Mouse (Mus musculus) cerebellum, adult 9-10 months (tissue): ENCODE data around the gene Gli3.

ENCODE experiments used
- DNase-seq: peaks from one replicate; pipeline ENCODE4 v3.0.0; 2022

Gli3 gene

DNA sequence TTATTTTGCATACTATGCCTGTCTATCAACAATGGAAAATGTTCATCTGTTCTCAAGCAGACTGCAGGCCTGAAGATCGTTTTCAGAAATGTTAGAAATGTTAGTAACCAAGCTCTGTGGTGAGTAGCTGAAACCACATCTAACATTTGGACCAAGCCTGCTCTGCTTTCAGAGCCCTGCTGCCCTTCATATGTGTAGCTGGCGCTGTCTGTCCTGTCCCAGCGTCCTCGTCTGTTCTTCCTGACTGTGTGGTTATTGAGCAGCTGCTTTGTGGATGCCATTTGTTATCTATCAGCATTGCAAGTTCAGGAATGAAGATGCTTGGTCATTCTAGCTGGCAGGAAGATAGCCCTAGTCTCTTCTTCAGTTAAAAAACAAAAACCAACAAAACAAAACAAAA is 35.3 kb downstream of the Gli3 start:
- no peak for DNase-seq

DNA sequence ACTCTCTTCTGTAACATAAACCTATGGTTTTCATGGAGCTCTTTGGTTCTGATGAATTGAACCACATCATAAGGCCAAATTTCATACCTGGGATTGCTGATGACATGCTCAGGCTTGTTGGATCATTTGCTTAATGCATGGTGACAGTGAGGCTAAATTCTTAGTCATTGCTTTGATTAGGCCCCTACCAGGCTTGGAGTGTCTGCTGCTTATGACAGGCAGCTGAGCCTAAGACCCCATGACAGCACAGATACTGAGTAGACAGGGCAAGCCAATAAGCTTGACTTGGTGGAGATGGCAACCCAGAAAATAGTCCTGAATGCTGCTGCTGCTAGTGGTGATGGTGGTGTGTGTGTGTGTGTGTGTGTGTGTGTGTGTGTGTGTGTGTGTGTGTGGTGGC is 47.9 kb downstream of the Gli3 start:
- no peak for DNase-seq

DNA sequence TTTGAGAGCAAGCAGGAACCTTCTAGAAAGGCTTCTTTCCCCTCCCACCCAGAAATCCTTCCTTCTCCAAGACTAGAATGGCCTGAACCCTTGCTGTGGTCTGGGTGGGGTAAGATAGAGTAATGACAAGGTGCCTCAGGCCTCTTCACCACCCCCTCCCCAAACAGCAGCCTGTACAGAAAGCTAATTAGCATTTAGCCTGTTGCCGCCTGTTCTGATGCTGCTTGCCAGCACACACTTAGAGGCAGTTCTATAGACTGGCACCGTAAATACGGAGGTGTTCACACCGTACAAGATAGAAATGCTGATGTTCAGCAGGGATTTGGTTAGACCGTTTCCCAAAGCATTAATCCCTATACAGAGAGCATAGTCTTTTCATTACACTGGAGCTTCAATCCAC is 50.1 kb downstream of the Gli3 start:
- no peak for DNase-seq

DNA sequence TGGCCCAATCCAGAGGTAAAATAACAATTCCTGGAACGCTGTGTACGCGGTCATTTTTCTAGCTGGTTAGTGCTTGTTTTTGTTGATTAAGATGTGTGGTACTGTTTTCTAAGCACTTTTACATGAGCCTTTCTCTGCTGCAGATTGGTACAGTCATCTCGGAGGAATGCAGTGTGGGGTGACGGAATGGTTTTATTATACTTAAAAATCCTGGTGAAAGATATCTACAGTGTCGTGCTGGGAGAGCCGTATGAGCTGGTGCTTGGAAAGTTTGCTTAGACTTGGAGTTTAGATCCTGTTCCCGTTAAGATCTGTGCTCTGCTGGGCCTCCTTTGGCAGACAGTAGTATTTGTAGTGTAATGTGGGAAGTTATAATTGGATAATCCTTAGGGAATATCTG is 51.0 kb downstream of the Gli3 start:
- no peak for DNase-seq

DNA sequence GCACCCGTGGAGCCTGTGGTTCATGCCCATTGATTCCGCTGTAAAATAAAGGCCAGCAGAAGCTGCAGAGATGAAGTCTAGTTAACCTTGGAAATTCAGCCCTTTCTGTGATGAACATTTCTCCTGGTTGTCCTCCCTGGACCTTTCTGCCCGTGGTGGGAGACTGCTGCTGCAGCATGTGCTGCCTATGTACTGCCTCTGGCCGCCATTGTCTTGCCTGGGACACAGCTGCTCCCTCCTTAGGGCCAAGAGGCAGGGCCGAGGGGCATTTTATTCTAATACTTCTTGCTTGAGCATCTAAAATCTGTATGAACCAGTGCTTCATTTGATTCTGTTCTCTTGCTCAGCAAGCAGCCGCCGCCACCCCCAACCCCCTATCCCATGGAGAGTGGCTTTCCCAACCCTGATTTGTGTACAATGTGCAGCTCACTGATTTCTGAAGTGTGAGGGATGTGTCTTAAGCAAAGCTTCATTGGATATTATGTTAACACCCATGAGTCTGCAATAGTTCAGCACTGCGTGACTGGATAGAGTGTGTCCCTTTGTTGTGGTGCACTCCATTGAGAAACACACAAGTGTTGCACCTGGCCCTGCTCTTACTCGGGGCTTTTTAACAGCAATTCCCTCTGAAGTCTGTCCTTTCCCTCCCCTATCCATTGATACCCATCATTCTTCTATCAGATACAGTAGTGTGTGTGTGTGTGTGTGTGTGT is 54.2 kb downstream of the Gli3 start:
- no peak for DNase-seq

DNA sequence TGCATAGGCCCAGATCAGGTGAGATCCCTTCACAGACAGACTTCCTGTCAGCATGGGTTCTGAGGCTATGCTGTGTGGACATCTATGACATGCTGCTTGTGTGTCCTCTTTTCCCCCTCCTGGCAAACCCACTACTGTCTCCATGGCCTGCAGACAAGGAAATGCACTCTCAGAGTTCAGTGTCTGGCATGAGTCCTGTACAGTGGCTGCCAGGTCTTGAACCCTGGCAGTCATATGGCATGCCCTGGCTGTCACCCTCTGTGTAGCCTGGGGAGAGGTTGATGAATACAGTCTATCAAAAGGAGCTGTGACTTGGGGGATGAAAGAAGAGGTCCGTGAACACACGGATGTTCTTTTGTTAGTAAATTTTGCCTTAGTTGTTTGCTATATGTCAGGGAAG is 57.3 kb downstream of the Gli3 start:
- DNase-seq, result no peak

DNA sequence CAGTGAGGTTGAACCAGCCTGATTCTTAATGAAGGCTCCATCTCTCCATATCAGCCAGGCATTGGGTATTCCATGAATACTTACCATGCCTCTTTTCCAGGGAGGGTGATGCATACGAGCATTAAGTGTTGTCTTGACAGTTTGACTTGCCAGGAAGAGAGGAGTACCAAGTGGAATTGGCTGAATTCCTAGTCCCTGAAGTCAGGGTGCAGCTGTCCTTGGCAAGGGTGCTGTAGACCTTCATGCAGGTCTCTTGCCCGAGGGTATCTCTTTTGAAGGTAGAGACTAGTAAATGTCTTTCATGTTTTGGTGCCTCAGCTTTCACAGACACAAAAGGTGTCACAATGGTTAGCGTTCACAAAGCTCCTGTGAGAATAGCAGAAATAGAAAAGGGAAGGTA is 59.1 kb downstream of the Gli3 start:
- no peak for DNase-seq

DNA sequence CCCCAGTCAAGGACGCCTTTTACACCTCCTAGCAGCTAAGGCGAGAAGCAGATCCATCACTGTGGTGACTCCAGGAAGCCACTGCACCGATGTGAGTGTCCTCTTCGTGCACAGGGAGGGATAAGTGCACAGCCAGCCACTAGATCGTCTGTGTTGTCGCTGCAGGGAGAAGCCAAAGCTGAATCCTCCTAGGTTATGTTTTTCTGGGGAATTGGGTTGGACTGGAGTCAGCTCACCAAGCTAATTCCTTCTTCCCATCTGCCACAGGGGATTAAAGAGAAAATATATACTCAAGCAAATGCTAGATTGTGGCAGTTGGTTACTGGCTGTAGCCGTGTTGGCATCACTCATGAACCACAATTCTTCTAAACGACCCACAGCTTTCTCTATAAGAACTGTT is 61.2 kb downstream of the Gli3 start:
- DNase-seq, result no peak

DNA sequence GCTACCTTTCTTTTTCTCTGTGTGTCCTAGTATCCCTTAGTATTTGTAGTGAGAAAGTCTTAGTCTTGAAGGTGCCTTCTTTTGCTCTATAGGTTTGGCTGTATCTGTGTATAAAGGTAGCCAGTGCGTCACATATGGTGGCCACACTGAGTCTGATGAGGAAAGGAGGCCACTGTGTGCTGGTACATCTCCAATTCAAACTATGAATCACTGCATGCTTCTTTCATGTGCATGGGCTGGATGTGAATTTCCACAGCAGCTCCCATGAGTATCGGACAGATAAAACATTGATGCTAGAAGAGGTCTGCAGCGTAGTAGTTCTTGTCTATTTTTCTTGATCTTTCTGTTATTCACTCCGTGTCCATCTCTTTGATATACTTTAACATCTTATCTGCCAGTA is 63.7 kb downstream of the Gli3 start:
- no peak for DNase-seq

DNA sequence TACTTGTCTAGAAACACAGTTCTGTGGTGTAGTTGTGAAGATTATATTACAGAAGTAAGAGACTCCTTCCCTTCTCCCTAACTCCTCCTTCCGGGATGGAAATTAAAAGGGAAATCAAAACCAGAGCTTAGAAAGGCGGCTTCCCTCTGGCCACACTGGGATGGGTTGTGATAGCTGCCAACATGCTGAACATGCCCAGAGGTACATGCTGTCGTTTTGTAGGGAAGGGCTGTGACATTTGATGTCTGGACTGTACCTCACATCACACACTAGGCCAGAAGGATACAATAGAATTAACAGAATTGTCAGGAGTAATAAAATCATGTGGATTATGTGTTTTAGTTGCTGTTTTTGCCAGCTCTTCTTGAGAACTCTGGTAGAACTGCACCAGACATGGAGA is 68.5 kb downstream of the Gli3 start:
- DNase-seq, result no peak

DNA sequence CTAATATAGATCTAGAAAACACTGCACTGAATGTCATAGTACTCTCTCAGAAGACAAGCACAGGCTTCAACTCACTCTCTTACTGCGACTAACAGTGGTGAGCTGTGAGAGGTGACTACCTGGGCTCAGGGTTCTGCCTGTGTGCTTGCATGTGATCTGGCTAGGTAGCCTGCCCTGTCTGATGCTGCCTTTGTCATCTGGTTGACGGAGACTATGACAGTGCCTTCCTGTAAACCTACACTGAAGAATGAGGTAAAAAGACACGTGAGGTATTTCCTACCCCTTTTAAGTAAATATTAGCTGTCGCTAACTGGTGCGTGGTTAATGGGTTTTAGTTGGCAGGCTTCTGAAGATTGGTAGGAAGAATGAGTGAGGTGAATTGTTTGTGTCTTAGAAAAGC is 74.2 kb downstream of the Gli3 start:
- DNase-seq, result no peak

DNA sequence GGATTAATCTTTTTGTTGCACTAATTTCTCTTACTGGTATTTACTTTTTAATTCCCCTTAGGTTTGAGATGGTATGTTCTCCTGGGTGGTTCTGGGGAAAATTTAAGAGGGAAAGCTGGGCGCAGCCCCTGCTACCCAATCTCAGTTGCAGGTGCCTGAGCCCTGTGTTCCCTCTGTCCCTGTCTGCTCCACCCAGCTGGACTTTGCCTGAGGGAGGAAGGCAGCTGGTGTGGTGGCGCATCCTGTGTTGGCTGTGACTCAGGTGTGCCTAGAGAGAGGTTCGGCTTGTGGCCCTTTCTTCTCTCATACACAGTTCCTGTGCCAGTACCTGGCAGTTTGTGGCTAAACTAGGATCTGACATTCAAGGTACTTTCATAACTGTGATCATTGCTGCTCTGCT is 74.6 kb downstream of the Gli3 start:
- DNase-seq, result no peak

DNA sequence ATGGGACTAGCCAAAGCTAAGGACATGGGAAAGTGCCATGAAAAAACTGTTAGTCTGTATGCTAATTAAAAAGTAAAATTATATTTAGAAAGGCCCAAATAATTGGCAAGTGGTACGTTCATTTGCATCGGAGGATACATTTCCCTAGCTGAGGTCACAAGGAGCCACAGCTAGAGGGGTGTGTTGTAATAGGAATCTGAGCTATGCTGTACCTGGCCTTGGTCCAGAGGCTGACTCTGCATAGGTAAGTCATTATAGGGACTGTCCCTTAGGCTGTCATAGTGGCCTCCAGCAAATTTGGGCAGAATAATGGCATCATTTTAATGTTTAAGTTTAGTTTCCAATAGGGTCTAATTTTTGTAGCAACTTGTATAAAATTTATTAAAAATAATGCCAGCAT is 75.4 kb downstream of the Gli3 start:
- no peak for DNase-seq

DNA sequence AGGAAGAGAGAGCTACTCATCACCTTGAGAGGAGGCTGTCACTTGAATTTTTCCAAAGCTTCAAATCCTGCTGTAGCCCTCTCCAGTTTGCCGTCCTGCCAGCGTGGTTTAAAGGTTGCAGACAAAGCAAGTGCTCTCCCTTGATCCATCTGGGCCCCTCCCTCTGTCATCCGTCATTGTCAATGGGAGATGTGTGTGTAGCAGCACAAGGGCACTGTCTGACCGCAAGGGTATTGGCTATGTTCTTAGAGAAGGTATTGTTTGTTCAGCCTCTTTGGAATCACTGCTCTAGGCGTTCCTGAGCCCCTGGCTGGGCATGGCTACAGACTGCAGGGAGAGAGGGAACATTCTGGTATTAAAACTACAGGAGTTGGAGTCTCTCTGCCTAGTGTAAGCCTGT is 79.0 kb downstream of the Gli3 start:
- no peak for DNase-seq

DNA sequence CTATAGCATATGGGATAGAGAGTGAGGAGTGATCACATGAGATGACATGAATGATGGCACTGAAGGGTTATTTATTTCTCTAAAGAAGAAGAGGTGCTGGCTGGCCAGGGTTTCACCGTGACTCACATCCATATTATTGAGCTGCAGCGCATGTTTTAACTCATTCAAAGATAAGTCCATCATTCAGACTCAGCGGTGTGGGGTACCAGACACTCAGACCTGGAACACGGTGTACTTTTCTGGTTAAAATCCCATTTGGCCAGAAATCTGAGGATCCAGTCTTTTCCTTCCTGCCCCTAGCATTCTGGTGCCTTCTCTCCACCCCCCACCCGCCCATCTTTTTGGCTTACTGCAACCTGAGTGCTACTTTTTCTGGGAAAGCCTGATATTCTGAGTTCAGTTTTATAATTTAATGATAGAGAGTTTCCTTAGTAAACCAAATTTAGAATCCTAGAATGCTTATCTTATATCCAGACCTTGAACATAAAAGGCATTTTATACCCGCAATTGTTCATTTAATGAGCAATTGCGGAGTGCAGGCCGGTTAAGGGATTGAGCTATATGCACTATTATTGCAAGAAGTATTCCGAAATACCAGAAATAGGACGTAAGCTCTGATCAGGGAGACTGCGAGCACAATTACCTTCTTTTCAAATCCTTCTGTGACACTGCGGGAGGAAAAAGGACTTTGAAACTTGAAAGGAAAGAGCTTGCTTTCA is 80.3 kb downstream of the Gli3 start:
- no peak for DNase-seq

DNA sequence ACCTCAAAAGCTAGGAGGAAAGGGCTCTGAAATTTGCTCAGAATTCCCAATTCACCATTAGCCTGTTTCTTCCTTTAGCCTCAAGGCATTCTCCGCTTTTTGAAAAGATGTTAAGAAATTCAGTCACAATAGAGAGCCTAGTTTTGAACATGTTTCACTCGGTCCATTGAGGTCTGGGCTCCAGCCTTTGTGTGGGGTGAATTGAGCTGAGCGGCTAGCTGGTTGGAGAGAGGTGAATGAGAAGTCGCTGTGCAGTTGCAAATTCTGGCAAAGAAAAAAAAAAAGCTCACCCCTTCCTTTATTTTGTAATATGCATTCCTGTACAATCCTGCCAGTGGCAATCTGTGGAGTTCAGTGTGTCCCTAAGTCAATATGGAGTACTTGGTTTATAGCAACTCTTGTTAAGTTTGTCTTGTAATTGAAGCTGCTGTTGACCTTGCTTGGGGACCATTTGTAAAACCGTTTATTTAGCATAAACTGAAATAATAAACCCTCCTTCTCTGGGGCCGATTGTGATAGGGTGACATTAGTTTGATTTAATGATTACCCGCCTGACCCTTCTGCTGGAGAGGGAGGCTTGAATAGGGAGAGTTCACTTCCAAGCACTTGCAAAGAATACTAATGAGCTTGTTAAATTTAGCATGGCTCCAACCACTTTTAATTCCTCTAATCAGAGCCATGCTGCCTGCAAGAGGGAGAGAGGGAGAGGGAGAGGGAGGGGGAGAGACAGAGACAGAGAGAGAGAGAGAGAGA is 81.0 kb downstream of the Gli3 start:
- no peak for DNase-seq

DNA sequence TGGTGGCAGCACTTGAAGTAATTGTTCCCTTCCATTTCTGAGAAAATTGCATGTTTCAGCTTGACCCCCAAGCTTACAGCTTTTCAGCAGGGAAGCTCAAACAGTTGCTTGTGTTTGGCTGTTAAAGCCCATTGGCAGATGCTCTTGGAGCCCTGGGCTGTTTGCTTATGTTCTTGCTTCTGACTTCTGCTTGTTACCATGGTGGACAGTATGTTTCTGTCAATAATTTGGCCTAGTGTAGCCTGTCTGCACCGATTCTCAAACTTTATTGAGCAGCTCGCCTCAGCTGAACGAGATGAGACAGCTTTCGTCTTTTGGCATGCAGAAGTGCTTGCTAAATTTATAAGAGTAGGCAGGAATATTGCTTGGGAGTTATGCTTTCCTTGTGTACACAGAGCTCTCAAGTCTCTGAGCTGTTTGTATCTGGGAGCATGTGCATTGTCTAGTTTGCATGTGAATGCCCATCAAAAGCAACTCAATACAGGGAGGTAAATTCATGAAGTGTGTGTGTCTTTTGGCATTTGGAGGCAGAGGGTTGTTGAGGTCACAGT is 82.4 kb downstream of the Gli3 start:
- DNase-seq, result no peak

DNA sequence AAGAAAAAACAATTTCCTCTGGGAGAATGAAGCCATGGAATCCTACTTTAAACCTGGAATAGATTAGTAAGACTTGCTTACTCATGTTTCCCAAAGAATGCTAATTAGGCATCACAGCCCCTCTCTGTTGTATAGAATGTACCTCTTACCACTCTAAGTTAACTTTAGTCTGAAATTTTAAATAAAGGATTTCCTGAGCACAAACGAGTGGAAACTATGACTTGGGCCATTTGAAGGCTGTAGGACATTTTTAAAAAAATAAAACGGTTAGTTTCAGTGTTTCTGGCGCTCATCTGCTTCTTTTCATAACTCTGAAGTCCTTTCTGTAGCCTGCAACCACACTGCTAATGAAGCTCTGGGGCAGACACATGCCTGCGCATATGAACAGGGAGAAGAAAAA is 83.2 kb downstream of the Gli3 start:
- no peak for DNase-seq

DNA sequence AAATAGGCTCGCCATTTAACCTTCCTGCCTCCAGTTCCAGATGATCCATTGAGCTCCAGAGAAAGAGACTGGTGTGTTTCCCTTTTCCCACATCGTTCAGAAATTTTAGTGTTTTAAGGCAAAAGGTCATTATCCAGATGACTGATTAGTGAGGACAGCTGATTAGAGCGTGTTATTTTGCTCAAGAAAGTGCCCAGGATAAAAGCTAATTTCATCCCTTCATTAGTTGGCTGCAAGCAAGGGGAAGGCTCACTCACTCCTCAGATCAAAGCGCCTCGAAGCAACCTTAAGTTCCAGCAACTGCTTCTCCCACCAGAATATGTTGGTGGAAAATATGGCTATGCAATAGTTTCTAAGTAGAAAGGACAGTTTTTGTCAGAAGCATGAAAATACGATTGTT is 86.4 kb downstream of the Gli3 start:
- DNase-seq, result no peak

DNA sequence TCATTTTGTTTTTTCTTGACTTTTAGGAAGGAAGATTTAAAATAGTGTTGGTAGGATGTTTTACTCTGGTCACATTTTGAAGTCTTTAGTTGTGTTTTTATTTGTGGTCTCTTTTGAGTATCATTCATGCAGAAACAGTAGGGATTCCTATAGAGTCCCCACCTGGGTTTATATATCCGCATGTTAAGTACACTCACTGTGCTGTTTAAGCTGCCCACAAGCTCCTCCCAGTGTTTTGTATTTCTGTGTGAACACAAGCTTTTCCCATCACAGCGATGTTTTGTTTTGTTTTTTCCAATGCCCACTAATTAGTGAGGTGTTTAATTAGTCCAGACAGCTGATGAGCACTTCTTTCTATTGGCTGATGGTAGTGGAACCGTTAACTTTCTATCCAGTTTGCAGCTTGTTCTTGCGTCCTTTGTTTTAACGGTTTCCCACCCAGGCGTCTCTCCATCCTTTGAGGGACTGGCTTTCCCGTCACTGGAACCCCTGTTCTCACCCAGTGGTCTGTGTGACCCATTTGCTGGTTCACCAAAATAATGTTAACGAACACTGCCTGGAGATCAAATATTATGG is 87.1 kb downstream of the Gli3 start:
- no peak for DNase-seq

DNA sequence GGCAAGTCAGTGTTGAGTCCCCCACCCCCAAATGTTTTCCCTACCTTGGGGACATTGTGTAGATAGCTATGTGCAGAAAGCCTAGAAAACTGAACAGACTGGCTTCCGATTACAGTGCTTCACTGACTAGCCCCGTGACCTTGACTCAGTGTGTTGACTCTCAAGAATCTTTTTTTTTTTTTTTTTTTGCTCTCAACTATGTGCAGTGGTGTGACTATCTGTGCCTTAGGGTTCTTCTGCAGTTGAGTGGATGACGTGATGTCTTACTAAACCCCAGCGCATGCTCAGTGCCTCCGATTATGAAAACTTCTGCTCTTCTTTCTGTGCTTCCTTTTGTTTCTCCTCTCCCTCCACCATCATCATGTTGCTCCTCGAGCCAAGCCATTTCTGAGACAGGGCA is 87.7 kb downstream of the Gli3 start:
- no peak for DNase-seq

DNA sequence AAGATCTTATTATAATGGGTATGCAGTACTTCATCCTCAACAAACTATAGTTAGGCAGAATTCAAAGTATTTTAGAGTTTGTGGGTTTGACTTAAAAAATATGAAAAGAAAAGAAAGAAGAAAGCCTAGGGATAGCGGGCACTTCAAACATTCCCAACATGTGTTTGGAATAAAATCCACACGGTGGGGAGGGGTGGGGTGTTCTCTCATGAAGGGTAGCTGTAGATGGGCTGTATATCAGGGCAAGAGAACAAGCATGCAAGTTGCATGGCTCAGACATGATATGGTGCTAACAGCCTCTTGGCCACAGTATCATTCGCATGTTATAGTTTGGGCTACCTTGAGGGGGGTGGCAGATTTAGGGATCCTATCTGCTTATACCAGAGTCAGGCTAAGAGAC is 89.0 kb downstream of the Gli3 start:
- DNase-seq, result no peak

DNA sequence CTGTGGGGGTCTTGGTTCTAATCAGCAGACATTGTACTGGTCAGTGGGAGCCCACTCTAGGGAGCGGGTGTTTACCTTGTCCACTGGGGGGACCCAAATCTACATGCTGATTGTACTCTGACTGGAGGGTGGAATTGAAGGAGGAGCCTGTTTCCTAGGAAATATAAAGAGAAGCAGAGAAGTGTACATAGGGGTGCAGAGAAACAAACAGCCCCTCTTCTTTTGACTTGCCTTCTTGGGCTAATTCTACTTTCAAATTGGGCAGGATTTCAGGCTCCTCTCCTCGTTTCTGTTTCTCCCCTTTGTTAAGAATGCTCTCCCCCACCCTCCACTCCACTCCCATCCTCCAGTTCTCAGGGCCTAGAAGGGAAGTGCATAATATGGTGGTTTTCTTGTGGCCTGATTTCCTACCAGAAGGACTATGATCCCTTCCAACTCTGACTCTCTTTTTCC is 93.6 kb downstream of the Gli3 start:
- no peak for DNase-seq

DNA sequence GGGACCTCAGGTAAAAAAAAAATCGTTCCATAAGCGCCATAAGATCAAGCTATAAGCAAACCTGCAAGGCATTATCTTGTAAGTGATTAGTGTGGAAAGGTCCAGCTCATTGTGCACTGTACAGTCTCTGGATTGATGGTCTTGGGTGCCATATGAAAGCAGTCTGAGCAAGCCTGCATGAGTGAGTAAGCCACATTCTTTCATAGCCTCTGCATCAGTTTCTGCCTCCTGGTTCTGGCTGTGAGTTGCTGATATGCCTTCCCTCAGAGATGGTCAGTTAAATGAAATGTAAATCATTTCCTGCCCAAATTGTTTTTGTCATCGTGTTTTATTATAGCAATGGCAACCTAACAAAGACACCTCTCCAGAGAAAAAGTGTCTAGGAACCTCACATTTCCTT is 98.4 kb downstream of the Gli3 start:
- DNase-seq, result no peak
